Mouse (Mus musculus) splenic B cell, adult 2 months (primary cell): ENCODE data around the gene Serpina3j.
"Not testable (repeated sequence)": the region's sequence is repeated elsewhere in the genome, so short reads cannot be mapped to it uniquely, and the experiment has no call there.

ENCODE experiments used
- DNase-seq: peaks from one replicate; pipeline ENCODE4 v3.0.0-alpha.2; 2011; ENCODE audit warnings: low read depth, low spot score
- H3K27me3 ChIP-seq: 2 replicates; pipeline ENCODE4 v1.6.1; 2012; ENCODE audit warnings: mild to moderate bottlenecking, low read length, moderate library complexity, mixed read lengths; ENCODE audit not compliant: control insufficient read depth, poor library complexity, insufficient read depth, severe bottlenecking
- H3K36me3 ChIP-seq: 2 replicates; pipeline ENCODE4 v1.6.1; 2012; ENCODE audit warnings: mild to moderate bottlenecking, low read length, moderate library complexity, mixed read lengths; ENCODE audit not compliant: control insufficient read depth, poor library complexity, insufficient read depth, severe bottlenecking

Gene Serpina3j

DNA sequence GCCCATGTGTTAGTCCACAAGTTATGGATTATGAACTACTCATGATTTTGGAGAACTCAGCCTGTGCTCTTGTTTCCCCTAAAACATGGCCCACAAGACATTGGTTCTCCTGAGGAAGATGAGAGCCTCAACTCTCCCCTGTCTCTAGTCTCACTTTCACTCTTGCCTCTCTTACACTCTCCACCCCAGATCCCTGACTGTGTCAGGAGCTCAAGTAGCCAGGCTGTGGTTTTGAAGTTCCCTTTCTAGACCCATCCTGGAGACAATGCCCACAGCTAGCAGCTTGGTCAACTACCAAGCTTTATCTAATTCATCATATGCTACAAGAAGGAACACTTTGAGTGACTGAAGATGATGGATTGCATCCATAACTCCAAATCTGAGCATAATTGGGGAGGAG, 28.1 kb downstream of the Serpina3j start:
- not testable (repeated sequence) for DNase-seq, H3K36me3 ChIP-seq, H3K27me3 ChIP-seq

DNA sequence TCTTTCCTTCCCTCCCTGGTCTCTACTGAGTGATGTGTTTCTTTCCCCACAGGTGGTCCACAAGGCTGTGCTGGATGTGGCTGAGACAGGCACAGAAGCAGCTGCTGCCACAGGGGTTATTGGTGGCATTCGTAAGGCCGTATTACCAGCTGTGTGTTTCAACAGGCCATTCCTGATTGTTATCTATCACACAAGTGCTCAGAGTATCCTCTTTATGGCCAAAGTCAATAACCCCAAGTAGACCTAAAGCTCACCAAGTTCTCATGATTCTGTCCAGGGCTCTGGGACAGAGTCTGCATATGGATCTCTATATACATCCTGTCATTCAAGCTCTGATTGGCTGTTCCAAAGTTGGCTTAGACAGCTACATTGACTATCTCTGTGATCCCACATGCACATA, 30.8 kb downstream of the Serpina3j start:
- H3K36me3 ChIP-seq: no peaks in the 10 kb centered on the region
- DNase-seq: no peak

DNA sequence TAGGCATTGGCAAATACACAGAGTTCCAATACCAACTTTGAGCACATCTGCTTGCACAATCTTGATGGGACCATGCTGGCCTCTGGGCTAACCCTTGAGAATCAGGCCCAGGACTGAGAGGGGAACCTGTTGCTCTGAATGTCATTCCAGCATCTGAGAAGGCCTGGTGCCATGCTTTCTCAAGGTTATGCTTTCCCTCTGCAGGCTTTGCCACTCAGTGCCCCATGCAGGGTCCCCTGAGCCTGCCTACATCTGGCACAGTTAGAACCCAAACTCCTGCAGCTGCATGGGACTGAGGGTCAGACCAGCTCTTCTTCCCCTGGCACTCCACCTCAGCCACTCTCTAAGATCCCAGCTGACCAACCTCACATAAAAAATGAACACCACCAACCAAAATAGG, 31.4 kb downstream of the Serpina3j start:
- H3K36me3 ChIP-seq: no peaks in the 10 kb centered on the region
- no peak for DNase-seq
- no peaks in the 10 kb centered on the region for H3K27me3 ChIP-seq

More for the DNA sequence above, 30.8 kb downstream of the Serpina3j start:
- no peaks in the 10 kb centered on the region for H3K27me3 ChIP-seq

DNA sequence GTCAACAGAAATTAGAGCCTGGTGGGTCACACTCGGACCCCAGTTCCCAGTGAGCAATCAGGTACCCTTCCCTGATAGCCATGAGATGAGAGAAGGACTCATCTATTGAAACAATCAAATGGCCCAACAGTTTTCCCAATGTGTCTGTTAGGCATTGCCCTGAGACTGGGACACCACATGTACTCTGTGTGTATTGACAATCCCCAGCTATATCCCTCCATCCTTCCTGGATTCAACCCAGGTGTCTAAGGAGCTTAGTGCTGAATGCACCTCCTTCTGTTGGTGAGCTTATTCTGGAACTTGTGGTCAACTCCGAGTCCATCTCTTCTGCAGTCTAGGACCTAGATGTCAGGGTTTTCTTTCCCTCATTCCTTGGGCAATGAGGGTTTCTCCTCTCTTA, 32.7 kb downstream of the Serpina3j start:
- DNase-seq: no peak
- Histone ChIP-seq H3K27me3 (no peaks in the 10 kb centered on the region), H3K36me3 (no peaks in the 10 kb centered on the region)

DNA sequence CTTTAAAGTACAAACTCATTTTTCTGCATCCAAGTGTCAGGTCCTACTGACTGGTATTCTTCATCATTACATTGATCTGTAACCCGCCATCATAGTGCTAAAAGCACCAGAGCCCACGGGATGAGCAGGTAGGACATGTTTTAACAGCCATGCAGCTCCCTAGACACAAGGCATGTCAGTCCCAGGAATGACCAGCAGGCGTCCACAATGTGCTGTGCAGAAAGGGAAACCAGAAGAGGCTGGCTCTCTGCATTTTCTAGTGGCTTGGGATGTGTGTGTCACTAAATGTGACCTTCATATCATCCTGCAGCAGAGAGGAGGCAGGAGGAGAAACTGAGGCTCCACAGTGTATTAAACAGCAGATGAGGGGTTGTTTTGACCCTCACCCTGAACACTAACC, 37.5 kb downstream of the Serpina3j start:
- H3K36me3 ChIP-seq, H3K27me3 ChIP-seq, DNase-seq: not testable (repeated sequence)

DNA sequence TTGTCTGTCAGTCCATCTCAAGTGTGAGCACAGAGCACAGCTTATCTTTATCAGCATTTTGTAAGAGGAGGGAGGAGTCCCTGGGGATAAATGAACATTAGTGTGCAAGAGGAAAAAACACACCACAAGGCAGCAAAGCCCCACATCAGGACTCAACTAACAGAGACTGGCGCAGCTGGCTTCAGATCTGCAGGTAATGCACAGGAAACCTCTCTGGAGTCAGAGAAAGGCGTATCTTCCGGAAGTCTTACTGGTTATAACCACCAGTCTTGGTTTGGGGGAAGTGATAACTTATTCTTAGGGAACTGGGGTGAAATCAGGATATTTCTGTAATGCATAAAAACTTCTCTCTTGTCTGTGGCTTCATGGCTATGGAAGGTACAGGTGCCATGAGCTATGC, 41.7 kb downstream of the Serpina3j start:
- H3K36me3 ChIP-seq: no peaks in the 10 kb centered on the region
- no peak for DNase-seq
- H3K27me3 ChIP-seq: no peaks in the 10 kb centered on the region

DNA sequence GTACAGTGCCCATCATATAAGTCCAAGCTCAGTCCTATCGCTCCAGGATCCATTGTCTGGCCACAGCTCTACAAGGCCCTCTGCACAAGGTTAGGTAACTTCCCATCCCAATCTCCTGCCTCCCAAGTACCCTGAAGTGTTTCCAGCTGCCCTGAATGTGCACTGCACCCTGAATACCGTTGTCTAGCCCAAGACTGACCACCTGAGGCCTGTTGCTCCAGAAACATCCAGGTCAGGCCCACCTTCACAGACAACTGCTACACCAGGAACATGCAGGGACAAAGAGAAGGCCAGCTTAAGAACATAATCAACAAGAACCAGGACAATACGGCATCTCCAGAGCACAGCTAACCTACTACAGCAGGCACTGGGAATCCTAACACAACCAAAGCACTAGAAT, 55.6 kb downstream of the Serpina3j start:
- DNase-seq: no peak
- Histone ChIP-seq H3K36me3 (no peaks in the 10 kb centered on the region), H3K27me3 (no peaks in the 10 kb centered on the region)
